Mouse (Mus musculus): ENCODE data around the gene Xxylt1. TPM values are rescaled to one million over a fixed set of nuclear protein-coding genes. Genes with fewer than 3 reads are reported as not detected.

Gene Xxylt1
- total RNA-seq, 2 experiments from 2014 or later, result 12.4 to 15.6 TPM

- no peak for DNase-seq
These were observed 19.9 kb downstream of the Xxylt1 start for GRCm38 (mm10) chr16:31061246-31061880.

- DNase-seq, result no peak
These were observed 20.5 kb downstream of the Xxylt1 start for GRCm38 (mm10) chr16:31060714-31061113.

GRCm38 (mm10) chr16:31060226-31060625 lies 21.0 kb downstream of the Xxylt1 start:
- DNase-seq, result no peak

- DNase-seq, result no peak
These were observed 21.5 kb downstream of the Xxylt1 start for GRCm38 (mm10) chr16:31059730-31060129.

- DNase-seq, result no peak
These were observed 28.4 kb downstream of the Xxylt1 start for GRCm38 (mm10) chr16:31052812-31053211.

- DNase-seq, result no peak
These were observed 29.0 kb downstream of the Xxylt1 start for GRCm38 (mm10) chr16:31052177-31052726.

GRCm38 (mm10) chr16:31050701-31051100 lies 30.5 kb downstream of the Xxylt1 start:
- DNase-seq, result no peak

GRCm38 (mm10) chr16:31048194-31048593 lies 33.0 kb downstream of the Xxylt1 start:
- no peak for DNase-seq

- DNase-seq, result no peak
These were observed 33.9 kb downstream of the Xxylt1 start for GRCm38 (mm10) chr16:31047186-31047898.

- DNase-seq, result peak; percentile 48
These were observed 35.0 kb downstream of the Xxylt1 start for GRCm38 (mm10) chr16:31046217-31046659.

- no peak for DNase-seq
These were observed 36.0 kb downstream of the Xxylt1 start for GRCm38 (mm10) chr16:31045211-31045610.

- no peak for DNase-seq
These were observed 38.1 kb downstream of the Xxylt1 start for GRCm38 (mm10) chr16:31043136-31043535.

GRCm38 (mm10) chr16:31041566-31041965 lies 39.7 kb downstream of the Xxylt1 start:
- peak; percentile 55 for DNase-seq

GRCm38 (mm10) chr16:31039803-31040459 lies 41.3 kb downstream of the Xxylt1 start:
- DNase-seq, result no peak

GRCm38 (mm10) chr16:31037431-31037830 lies 43.8 kb downstream of the Xxylt1 start:
- DNase-seq, result no peak

- DNase-seq, result no peak
These were observed 45.5 kb downstream of the Xxylt1 start for GRCm38 (mm10) chr16:31035651-31036245.

GRCm38 (mm10) chr16:31035235-31035634 lies 46.0 kb downstream of the Xxylt1 start:
- DNase-seq, result no peak

- DNase-seq, result no peak
These were observed 47.2 kb downstream of the Xxylt1 start for GRCm38 (mm10) chr16:31034051-31034450.

GRCm38 (mm10) chr16:31029739-31030485 lies 51.3 kb downstream of the Xxylt1 start:
- DNase-seq, result no peak

GRCm38 (mm10) chr16:31027675-31028074 lies 53.6 kb downstream of the Xxylt1 start:
- DNase-seq, result no peak

- DNase-seq, result no peak
These were observed 55.7 kb downstream of the Xxylt1 start for GRCm38 (mm10) chr16:31025516-31025915.

GRCm38 (mm10) chr16:31024997-31025396 lies 56.2 kb downstream of the Xxylt1 start:
- DNase-seq, result no peak
